Mouse (Mus musculus): ENCODE measurements around the gene Msrb1. TPM values are rescaled to one million over a fixed set of nuclear protein-coding genes. Genes with fewer than 3 reads are reported as not detected.
A peak's percentile ranks its signal among the peaks of the same experiment; 100 is the strongest.

Msrb1 gene
- polyA plus RNA-seq (2015; fragmentation: Nextera tagmentation; extraction: Ambion mirVana), result 20.0 and 21.1 TPM in 2 replicates

DNA sequence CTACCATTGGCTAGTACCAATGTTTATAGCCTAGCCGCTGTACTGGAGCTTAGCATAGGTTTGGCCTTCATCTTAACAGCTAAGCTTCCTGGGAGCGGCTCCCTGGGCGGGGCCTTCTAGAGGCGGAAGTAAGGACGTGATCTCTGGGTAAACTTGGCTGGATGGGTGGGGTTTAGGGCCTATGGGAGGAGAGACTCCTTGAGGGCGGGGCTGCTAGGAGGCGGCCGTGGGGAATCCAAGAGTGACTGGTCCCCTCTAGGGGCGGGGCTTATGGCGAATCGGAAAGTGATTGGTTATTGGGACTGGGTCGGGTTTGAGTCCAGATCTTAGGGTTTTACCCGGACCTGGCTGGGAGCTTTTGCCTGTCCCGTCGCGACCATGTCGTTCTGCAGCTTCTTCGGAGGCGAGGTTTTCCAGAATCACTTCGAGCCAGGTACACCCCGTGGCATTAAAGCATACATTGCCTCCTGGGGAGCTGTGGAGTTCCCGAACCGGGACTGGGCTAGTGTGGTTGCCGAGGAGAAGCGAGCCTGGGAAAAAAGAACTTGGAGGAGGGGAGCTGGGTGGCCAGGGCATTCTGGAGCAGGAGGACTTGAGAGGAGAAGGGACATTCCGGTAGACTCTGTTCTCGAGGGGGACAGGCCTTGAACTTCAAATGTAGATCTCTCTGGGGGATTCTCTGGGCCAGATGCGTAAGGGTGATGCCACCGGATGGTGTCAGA lies at the start of gene Msrb1:
TSS of gene Msrb1 (plus strand) at position 313 of the 722 bp plus-strand sequence.
- Histone ChIP-seq H3K4me2 (ENCODE audit: low read length) (peak within 1 kb of the TSS; percentile 91), H3K9me3 (ENCODE audit: control insufficient read depth, low read length) (no peaks in the 10 kb centered on the region), H3K27me3 (replicated peaks; ENCODE audit: control insufficient read depth, insufficient read depth, low read length) (no peaks in the 10 kb centered on the region), H3K36me3 (ENCODE audit: control insufficient read depth, insufficient read depth) (no peaks in the 10 kb centered on the region), H3K27ac (ENCODE audit: low read length) (peak within 1 kb of the TSS; percentile 31; the same call in 1 of the 2 replicates), H3K4me1 (replicated peaks; ENCODE audit: control insufficient read depth, insufficient read depth, low read length) (peaks cover 10% of the 10 kb centered on the region), H3K4me3 (replicated peaks; ENCODE audit: low read length) (peak within 1 kb of the TSS; percentile 66), H3K9ac (replicated peaks; ENCODE audit: low read depth, low read length) (peak within 1 kb of the TSS; percentile 65)
- peak; percentile 98 for ATAC-seq
- whole genome bisulfite sequencing, result 3% methylated on average over 29 of the region's 29 CpGs

DNA sequence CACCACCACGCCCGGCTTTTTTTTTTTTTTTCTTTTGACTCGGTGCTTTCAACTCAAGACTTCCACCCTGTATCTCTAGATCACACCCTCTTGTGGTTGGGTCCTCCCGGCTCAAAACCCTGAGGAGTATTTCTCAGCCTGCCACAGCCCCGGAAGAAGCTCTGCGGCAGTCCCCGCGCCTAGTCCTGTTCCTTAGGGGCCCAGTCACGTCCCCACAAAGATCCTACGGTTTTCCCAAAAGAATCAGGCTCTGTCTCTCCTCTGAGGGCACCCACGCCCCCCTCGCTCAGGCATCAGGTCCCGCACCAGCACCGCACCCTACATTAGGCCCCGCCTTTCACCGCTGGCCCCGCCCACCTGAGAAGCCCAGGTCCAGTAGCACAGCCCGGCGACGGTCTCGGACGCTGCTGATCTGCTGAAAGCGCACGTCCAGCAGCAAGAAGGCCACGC lies 49.3 kb upstream of the Msrb1 start:
- peak overlapping the region; percentile 42 for H3K9ac ChIP-seq (replicated peaks; ENCODE audit: low read depth, low read length)
- H3K27me3 ChIP-seq (replicated peaks; ENCODE audit: control insufficient read depth, insufficient read depth, low read length), result peaks cover 14% of the 10 kb centered on the region
- H3K27ac ChIP-seq (ENCODE audit: low read length), result no peak overlapping the region
- no peaks in the 10 kb centered on the region for H3K36me3 ChIP-seq (ENCODE audit: control insufficient read depth, insufficient read depth)
- peak overlapping the region; percentile 63 for H3K4me2 ChIP-seq (ENCODE audit: low read length)
- peak overlapping the region; percentile 38 for H3K4me3 ChIP-seq (replicated peaks; ENCODE audit: low read length)
- ATAC-seq, result no peak
- 2% methylated on average over 24 of the region's 25 CpGs for WGBS
- no peaks in the 10 kb centered on the region for H3K9me3 ChIP-seq (ENCODE audit: control insufficient read depth, low read length)
- peaks cover 28% of the 10 kb centered on the region for H3K4me1 ChIP-seq (replicated peaks; ENCODE audit: control insufficient read depth, insufficient read depth, low read length)

DNA sequence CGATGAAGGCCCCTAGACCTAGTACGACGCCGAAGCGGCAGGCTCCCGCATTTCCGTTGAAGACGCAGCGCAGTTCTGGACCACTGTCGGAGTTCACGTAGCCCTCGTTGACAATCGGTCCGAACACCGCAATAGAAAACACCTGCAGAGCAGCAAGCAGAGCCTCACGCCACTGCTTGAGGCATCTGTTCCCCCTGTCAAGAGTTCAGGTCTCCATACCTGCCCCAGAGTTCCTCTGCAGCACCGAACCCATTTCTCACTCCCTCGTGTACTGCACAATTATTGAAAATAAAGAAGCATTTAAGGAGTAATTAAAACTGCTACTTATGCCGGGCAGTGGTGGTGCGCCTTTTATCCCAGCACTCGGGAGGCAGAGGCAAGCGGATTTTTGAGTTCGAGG lies 48.8 kb upstream of the Msrb1 start:
- H3K4me2 ChIP-seq (ENCODE audit: low read length), result peak overlapping the region; percentile 63
- H3K27ac ChIP-seq (ENCODE audit: low read length), result no peak overlapping the region
- H3K27me3 ChIP-seq (replicated peaks; ENCODE audit: control insufficient read depth, insufficient read depth, low read length), result peaks cover 14% of the 10 kb centered on the region
- no peaks in the 10 kb centered on the region for H3K9me3 ChIP-seq (ENCODE audit: control insufficient read depth, low read length)
- H3K9ac ChIP-seq (replicated peaks; ENCODE audit: low read depth, low read length), result peak overlapping the region; percentile 42
- no peak for ATAC-seq
- WGBS, result 19% methylated on average over 23 of the region's 23 CpGs
- peaks cover 28% of the 10 kb centered on the region for H3K4me1 ChIP-seq (replicated peaks; ENCODE audit: control insufficient read depth, insufficient read depth, low read length)
- H3K36me3 ChIP-seq (ENCODE audit: control insufficient read depth, insufficient read depth), result no peaks in the 10 kb centered on the region
- H3K4me3 ChIP-seq (replicated peaks; ENCODE audit: low read length), result peak overlapping the region; percentile 38

DNA sequence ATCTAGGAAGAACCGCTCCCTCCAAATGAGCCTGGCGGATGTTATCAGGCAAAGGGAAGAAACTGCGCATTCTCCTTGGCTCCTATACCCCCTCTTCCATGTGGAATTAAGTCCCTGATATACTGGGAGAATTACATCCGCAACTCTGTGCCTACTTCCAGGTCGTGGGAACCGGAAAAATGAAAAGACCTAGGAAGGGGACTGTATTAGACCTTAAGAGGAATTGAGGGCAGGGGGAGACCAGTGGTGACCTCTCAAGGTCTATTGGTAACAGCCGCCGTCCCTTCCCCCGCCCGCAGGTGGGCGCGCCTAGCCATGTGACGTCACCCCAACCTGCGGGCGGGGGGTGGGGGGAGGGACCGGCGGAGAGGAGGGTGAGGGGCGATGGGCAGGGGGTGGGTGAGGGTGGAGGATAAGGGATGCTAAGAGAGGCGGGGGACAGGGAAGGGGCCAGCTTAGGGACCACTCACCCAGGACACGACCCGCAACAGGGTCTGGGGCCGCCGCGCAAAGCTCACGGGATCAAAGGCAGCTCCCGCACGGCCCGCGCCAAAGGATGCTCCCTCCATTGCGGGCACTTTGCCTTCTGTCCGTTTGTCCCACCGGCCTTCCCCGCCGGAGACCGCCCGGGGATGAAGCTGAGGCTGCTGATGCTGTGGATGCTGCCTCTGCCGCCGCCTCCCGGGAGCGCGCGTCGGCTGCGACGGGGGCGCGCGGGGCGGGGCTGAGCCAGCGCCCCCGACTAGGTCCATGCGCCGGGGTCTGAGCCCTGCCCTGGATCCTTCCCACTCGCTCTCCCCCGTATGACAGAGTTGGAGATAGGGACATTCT lies 47.0 kb upstream of the Msrb1 start, which contains the start of gene Syngr3:
TSS of gene Syngr3 (minus strand) at position 705 of the 831 bp plus-strand sequence.
- H3K4me1 ChIP-seq (replicated peaks; ENCODE audit: control insufficient read depth, insufficient read depth, low read length), result peaks cover 28% of the 10 kb centered on the region
- H3K36me3 ChIP-seq (ENCODE audit: control insufficient read depth, insufficient read depth), result no peaks in the 10 kb centered on the region
- peak within 1 kb of the TSS; percentile 78 for H3K27ac ChIP-seq (ENCODE audit: low read length)
- peak; percentile 70 for ATAC-seq
- H3K4me3 ChIP-seq (replicated peaks; ENCODE audit: low read length), result peak within 1 kb of the TSS; percentile 90
- H3K9ac ChIP-seq (replicated peaks; ENCODE audit: low read depth, low read length), result peak within 1 kb of the TSS; percentile 98
- peak within 1 kb of the TSS; percentile 68 for H3K4me2 ChIP-seq (ENCODE audit: low read length)
- no peaks in the 10 kb centered on the region for H3K9me3 ChIP-seq (ENCODE audit: control insufficient read depth, low read length)
- H3K27me3 ChIP-seq (replicated peaks; ENCODE audit: control insufficient read depth, insufficient read depth, low read length), result peaks cover 14% of the 10 kb centered on the region
- under 1% methylated on average over 52 of the region's 55 CpGs for WGBS

DNA sequence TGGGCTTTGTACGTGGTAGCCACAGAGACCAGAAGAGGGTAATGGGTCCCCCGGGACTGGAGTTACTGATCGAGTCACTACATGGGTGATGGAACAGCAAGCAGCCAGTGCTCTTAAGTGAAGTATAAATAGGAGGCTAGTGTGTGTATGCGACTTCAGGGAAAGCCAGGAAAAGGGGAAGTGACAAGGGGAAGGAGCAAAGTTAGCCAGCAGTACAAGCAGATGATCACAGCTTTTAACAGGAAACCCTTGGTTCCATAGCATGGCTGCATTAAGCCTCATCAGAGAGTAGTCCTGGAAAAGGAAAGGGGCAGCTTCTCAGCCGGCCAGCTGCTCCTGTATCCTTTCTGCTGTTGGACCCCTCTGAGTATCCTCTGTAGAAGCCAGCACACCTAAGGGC lies 44.1 kb upstream of the Msrb1 start:
- Histone ChIP-seq H3K4me2 (ENCODE audit: low read length) (no peak overlapping the region), H3K4me1 (replicated peaks; ENCODE audit: control insufficient read depth, insufficient read depth, low read length) (peaks cover 39% of the 10 kb centered on the region), H3K9me3 (ENCODE audit: control insufficient read depth, low read length) (no peaks in the 10 kb centered on the region), H3K27ac (ENCODE audit: low read length) (no peak overlapping the region), H3K4me3 (replicated peaks; ENCODE audit: low read length) (no peak overlapping the region), H3K9ac (replicated peaks; ENCODE audit: low read depth, low read length) (no peak overlapping the region), H3K27me3 (replicated peaks; ENCODE audit: control insufficient read depth, insufficient read depth, low read length) (peaks cover 14% of the 10 kb centered on the region), H3K36me3 (ENCODE audit: control insufficient read depth, insufficient read depth) (no peaks in the 10 kb centered on the region)
- WGBS, result 88% methylated on average over 5 of the region's 5 CpGs
- ATAC-seq, result no peak

DNA sequence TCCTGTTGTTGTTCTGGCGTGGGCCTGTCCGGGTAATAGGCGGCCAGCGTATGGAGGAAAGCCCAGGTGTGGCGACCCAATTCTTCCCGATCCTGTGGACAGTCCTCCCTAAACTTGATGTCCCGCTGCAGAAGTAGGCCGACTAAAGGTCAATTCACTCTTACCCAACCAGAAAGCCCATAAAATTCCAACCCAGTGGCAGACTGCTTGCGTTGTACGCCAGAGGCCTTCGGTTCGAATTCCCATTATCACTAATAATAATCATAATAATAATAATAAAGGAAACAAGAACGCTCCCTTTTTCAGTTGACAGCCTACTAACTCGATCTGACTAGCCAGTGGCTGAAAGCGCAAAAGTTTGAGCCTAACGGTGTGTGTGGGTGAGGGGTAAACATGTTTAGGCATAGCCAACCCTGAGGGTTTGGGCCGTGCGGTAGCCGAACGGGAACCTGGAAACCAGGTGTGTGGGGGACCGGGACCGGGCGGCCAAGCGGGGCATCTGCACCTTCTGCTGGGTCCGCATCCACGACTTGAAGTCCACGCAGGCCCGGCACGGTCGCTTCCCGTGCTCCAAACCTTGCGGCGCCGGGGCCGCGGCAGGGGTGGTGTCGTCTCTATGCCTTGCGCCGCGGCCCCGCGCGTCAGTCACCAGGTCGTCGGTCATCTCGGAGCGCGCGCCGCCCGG lies 41.0 kb upstream of the Msrb1 start:
- Histone ChIP-seq H3K4me2 (ENCODE audit: low read length) (peak overlapping the region; percentile 70), H3K9ac (replicated peaks; ENCODE audit: low read depth, low read length) (peak overlapping the region; percentile 87), H3K27me3 (replicated peaks; ENCODE audit: control insufficient read depth, insufficient read depth, low read length) (no peaks in the 10 kb centered on the region), H3K4me3 (replicated peaks; ENCODE audit: low read length) (peak overlapping the region; percentile 79), H3K27ac (ENCODE audit: low read length) (peak overlapping the region; percentile 90), H3K36me3 (ENCODE audit: control insufficient read depth, insufficient read depth) (no peaks in the 10 kb centered on the region; the same call in none of the 2 replicates), H3K4me1 (replicated peaks; ENCODE audit: control insufficient read depth, insufficient read depth, low read length) (peaks cover 19% of the 10 kb centered on the region), H3K9me3 (ENCODE audit: control insufficient read depth, low read length) (no peaks in the 10 kb centered on the region)
- WGBS, result 6% methylated on average over 51 of the region's 51 CpGs
- ATAC-seq, result peak; percentile 43

DNA sequence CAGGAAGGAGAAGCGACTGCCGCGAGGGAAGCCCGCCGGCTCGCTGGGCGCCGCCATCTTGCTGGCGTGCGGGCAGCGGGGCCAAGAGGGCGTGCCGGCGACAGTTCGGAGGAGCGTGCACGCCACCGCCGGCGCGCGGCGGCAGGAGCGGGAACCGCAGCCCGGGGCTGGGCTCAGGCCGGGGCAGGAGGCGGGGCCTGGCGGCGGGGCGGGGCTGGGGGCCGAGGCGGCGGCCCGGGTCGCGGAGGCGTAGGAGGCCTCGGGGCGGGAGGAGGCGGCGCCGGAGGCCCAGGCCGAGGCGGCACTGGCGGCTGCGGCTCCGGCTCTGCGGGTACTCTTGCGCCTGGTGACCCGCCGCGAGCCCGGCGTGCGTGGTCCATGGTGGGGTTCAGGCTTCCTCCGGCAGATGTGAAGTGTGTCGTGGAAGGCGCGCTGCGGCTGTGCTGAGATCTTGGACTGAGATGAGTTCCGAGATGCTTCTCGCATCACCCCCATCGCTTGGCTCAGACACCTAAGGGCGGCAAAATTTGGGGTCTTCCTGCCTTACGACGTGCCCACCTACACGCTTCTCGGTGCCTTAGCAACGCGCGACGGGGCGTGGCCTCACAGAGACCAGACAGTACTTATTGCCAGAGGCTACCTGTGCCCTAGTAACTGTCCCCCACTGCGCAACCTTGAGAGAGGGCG lies 40.3 kb upstream of the Msrb1 start, which contains the start of the genes Gfer and Noxo1:
TSS of gene Gfer (minus strand) at position 146 of the 687 bp plus-strand sequence.
TSS of gene Noxo1 (plus strand) at position 224 of the 687 bp plus-strand sequence.
- peak; percentile 91 for ATAC-seq
- Histone ChIP-seq H3K9ac (replicated peaks; ENCODE audit: low read depth, low read length) (peak within 1 kb of the TSS; percentile 87), H3K4me3 (replicated peaks; ENCODE audit: low read length) (peak within 1 kb of the TSS; percentile 79), H3K27me3 (replicated peaks; ENCODE audit: control insufficient read depth, insufficient read depth, low read length) (no peaks in the 10 kb centered on the region), H3K9me3 (ENCODE audit: control insufficient read depth, low read length) (no peaks in the 10 kb centered on the region), H3K36me3 (ENCODE audit: control insufficient read depth, insufficient read depth) (peaks cover 5% of the 10 kb centered on the region), H3K4me2 (ENCODE audit: low read length) (peak within 1 kb of the TSS; percentile 70), H3K4me1 (replicated peaks; ENCODE audit: control insufficient read depth, insufficient read depth, low read length) (peaks cover 15% of the 10 kb centered on the region), H3K27ac (ENCODE audit: low read length) (peak within 1 kb of the TSS; percentile 90)
- under 1% methylated on average over 74 of the region's 76 CpGs for WGBS

DNA sequence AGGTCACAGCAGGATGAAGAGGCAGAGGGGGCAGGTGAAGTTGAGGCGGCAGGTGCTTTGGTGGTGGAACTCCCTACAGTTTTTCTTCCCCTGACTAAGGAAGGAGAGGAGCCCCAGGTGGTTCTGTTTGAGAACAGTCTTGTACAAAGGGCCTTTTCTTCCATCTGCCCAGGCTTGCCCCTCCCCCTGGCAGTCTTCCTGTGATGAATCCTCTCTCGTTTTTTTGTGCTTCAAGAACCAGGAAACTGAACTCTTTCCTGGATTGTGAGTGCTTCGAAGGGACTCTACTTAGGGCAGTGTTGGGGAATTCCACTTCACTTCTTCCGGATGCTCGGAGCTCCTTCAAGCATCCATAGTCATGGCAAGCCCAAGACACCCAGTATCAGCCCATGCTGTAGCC lies 38.5 kb upstream of the Msrb1 start:
- Histone ChIP-seq H3K9ac (replicated peaks; ENCODE audit: low read depth, low read length) (no peak overlapping the region), H3K4me2 (ENCODE audit: low read length) (no peak overlapping the region), H3K4me1 (replicated peaks; ENCODE audit: control insufficient read depth, insufficient read depth, low read length) (peaks cover 15% of the 10 kb centered on the region), H3K27ac (ENCODE audit: low read length) (no peak overlapping the region), H3K27me3 (replicated peaks; ENCODE audit: control insufficient read depth, insufficient read depth, low read length) (no peaks in the 10 kb centered on the region), H3K9me3 (ENCODE audit: control insufficient read depth, low read length) (no peaks in the 10 kb centered on the region), H3K4me3 (replicated peaks; ENCODE audit: low read length) (no peak overlapping the region), H3K36me3 (ENCODE audit: control insufficient read depth, insufficient read depth) (peaks cover 17% of the 10 kb centered on the region)
- no peak for ATAC-seq
- 12% methylated on average over 5 of the region's 5 CpGs for WGBS
